Mouse (Mus musculus): Measurements from ENCODE around the gene Mcub.
A peak's percentile ranks its signal among the peaks of the same experiment; 100 is the strongest.

- TF ChIP-seq CTCF (IDR thresholded peaks at IDR 0.05; ENCODE audit: low read depth) (0 out of 2 replicates have a peak, but pooled peaks have one; percentile 19), EP300 (IDR thresholded peaks at IDR 0.05; ENCODE audit: low read depth) (no peak)
Observed at GRCm38 (mm10) chr3:129904381-129905132, 65.4 kb downstream of the Mcub start.
